Mouse (Mus musculus): ENCODE measurements around the gene Prpsap2. TPM values are rescaled to one million over a fixed set of nuclear protein-coding genes. Genes with fewer than 3 reads are reported as not detected.
"Not testable (repeated sequence)": the region's sequence is repeated elsewhere in the genome, so short reads cannot be mapped to it uniquely, and the experiment has no call there.

Prpsap2 gene
- 0.16 TPM in 2 replicates for polyA plus RNA-seq (2012)

DNA sequence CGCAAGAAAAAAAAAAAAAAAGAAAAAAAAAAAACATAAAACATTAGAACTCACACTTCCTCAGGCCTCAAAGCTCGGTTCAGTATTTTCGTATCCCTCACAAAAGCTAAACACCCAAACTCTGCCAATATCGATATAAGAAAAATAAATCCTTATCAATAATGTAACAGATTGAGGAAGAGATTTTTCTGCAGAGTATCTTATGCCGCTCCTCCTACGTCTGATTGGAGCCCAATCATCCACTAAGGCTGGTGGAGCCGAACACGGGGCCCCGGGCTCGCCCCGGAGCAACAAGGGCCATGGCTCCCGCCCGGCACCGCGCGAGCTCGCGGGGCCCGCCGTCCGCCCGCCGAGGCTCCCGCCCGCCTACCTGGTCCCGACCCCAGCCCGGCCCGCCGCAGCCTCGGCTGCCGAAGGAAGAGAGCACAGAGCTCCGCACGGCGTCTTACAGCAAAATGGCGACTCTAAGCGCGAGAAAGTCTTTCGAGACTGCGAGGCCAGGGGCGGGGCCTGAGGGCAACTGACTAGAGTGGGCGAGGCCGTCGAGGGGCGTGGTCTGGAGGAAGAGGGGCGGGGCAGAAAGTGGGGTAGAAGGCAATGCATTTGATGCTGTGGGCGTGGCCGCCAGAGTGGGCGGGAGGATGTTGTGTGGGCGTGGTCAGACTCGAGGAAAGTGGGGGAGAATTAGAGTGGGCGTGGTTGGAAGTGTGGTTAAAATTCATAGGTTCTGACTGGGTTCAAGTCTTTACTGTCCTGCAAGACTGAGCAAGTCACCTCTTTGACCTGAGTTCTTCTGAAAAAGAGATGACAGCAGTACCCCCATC is at the start of gene Prpsap2:
Prpsap2 (minus strand) TSS at position 505 of the 824 bp plus-strand sequence.
- Histone ChIP-seq H3K27me3 (ENCODE audit: control insufficient read depth) (no peaks in the 10 kb centered on the region), H3K9me3 (ENCODE audit: control insufficient read depth, low read length) (no peaks in the 10 kb centered on the region), H3K4me1 (ENCODE audit: control insufficient read depth) (peaks cover 40% of the 10 kb centered on the region), H3K36me3 (ENCODE audit: control insufficient read depth) (no peaks in the 10 kb centered on the region), H3K4me3 (replicated peaks) (peak within 1 kb of the TSS; percentile 69)
- TF ChIP-seq TAL1 (IDR thresholded peaks at IDR 0.05; ENCODE audit: low read length) (no peak), GATA1 (IDR thresholded peaks at IDR 0.05; ENCODE audit: low read length) (no peak)

DNA sequence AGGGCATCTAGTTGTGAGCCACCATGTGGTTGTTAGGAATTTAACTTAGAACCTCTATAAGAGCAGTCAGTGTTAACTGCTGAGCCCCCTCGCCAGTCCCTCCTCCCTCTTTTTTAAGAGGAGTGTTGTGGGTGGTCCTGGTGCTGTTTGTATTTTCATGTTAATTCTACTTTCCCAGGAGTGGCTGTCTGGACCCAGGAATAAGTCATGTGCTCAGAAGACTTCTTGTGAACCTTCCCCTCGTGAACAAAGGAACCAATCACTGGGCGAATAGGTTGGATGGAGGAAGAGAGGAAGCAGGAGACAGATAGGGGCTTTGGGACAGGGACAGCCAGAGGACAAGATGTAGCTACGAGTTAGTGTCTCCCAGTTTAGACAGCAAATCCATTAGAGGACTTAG is 47.9 kb upstream of the Prpsap2 start:
- no peaks in the 10 kb centered on the region for H3K9me3 ChIP-seq (ENCODE audit: control insufficient read depth, low read length)
- no peak overlapping the region for H3K4me3 ChIP-seq (replicated peaks)
- H3K36me3 ChIP-seq (ENCODE audit: control insufficient read depth), result no peaks in the 10 kb centered on the region; the same call in 1 of the 2 replicates
- no peak for TF ChIP-seq GATA1 (IDR thresholded peaks at IDR 0.05; ENCODE audit: low read length)
- TF ChIP-seq TAL1 (IDR thresholded peaks at IDR 0.05; ENCODE audit: low read length), result no peak
- no peaks in the 10 kb centered on the region for H3K27me3 ChIP-seq (ENCODE audit: control insufficient read depth)
- H3K4me1 ChIP-seq (ENCODE audit: control insufficient read depth), result no peaks in the 10 kb centered on the region

DNA sequence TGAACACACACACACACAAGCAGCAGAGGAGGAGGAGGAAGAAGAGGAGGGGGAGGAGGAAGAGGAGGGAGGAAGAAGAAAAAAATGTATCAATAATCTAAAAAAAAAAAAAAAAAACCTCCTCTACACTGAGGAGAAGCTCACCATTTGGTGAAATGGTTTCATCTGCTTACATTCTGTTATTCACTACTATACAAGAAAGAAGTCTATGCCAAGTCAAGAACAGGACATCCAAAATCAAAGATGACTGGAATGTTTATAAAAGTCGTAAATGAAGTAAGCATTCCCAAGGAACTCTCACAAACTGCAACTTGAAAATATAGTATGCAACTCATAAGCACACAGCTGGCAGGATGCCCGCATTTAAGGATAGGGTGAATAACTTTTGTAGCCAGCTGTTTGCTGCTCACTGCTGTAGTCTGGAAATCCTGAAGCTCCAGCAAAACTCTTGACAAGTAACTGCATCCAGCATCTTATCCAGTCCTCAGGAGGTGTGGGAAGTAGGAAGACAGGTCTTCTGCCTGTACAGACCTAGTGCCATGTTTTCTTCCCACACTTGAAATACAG is 46.7 kb upstream of the Prpsap2 start:
- TF ChIP-seq GATA1 (IDR thresholded peaks at IDR 0.05; ENCODE audit: low read length) (no peak), TAL1 (IDR thresholded peaks at IDR 0.05; ENCODE audit: low read length) (no peak)
- Histone ChIP-seq H3K27me3 (ENCODE audit: control insufficient read depth) (no peaks in the 10 kb centered on the region), H3K4me3 (replicated peaks) (no peak overlapping the region), H3K4me1 (ENCODE audit: control insufficient read depth) (no peaks in the 10 kb centered on the region), H3K9me3 (ENCODE audit: control insufficient read depth, low read length) (no peaks in the 10 kb centered on the region), H3K36me3 (ENCODE audit: control insufficient read depth) (no peaks in the 10 kb centered on the region; the same call in 1 of the 2 replicates)

DNA sequence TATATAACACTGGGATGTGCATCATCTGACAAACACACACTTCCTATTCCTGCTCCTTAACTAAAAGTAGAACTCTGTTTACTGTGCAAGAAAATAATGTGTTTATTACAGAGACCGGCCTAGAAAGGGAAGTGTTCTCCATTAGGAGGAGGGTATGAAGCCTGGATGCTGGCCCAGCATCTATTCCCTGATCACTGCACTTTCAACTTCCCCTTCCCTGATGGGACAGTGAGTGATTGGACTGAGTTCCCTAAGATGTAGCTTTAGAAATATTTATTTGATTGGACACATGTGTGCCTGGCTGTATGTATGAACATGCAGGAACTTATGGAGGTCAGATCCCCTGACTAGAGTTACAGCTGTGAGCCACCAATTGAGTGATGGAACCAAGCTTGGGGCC is 31.6 kb upstream of the Prpsap2 start:
- Histone ChIP-seq H3K4me3 (replicated peaks) (no peak overlapping the region), H3K27me3 (ENCODE audit: control insufficient read depth) (no peaks in the 10 kb centered on the region), H3K4me1 (ENCODE audit: control insufficient read depth) (no peaks in the 10 kb centered on the region), H3K36me3 (ENCODE audit: control insufficient read depth) (peaks cover 3% of the 10 kb centered on the region; the same call in 1 of the 2 replicates), H3K9me3 (ENCODE audit: control insufficient read depth, low read length) (no peaks in the 10 kb centered on the region)
- no peak for TF ChIP-seq GATA1 (IDR thresholded peaks at IDR 0.05; ENCODE audit: low read length)
- TF ChIP-seq TAL1 (IDR thresholded peaks at IDR 0.05; ENCODE audit: low read length), result no peak

DNA sequence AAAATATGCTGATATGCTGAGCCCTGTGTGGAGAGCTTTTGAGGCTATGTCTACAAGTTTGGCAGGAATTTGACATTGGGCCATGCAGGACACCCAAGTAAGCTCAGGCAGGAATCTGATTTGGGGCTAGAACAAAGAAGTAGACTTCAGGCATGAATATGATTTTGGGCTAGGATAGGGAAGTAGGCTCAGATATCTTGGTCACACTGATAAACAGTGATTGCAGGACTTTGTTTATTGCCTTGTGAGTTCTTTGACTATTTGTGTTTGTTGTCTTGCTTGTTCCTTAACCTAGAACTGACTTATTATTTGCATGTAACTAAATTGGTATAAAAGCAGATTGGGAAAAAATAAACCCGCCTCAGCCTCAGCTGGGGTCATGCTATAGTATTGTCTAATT is 26.7 kb upstream of the Prpsap2 start:
- Histone ChIP-seq H3K4me3 (replicated peaks) (no peak overlapping the region), H3K4me1 (ENCODE audit: control insufficient read depth) (no peaks in the 10 kb centered on the region), H3K36me3 (ENCODE audit: control insufficient read depth) (peaks cover 3% of the 10 kb centered on the region; the same call in 1 of the 2 replicates), H3K27me3 (ENCODE audit: control insufficient read depth) (no peaks in the 10 kb centered on the region), H3K9me3 (ENCODE audit: control insufficient read depth, low read length) (no peaks in the 10 kb centered on the region)
- TF ChIP-seq TAL1 (IDR thresholded peaks at IDR 0.05; ENCODE audit: low read length) (no peak), GATA1 (IDR thresholded peaks at IDR 0.05; ENCODE audit: low read length) (no peak)

DNA sequence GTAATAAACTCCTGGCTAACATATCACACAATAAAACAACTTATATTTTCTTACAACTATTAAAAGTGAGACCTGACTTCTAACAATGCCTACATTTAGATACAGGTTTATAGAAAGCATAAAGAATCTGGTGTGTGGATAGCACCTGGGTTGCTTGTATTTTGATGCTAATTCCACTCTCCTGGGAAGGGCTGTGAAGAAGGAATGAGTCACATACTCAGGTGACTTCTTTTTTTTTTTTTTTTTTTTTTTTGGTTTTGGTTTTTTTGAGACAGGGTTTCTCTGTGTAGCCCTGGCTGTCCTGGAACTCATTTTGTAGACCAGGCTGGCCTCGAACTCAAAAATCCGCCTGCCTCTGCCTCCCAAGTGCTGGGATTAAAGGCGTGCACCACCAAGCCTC is 20.6 kb upstream of the Prpsap2 start:
- H3K9me3 ChIP-seq (ENCODE audit: control insufficient read depth, low read length); H3K4me1 ChIP-seq (ENCODE audit: control insufficient read depth); H3K4me3 ChIP-seq (replicated peaks); H3K27me3 ChIP-seq (ENCODE audit: control insufficient read depth); H3K36me3 ChIP-seq (ENCODE audit: control insufficient read depth): not testable (repeated sequence)

GRCm38 (mm10) chr11:61774551-61775149 is 12.8 kb upstream of the Prpsap2 start:
- no peaks in the 10 kb centered on the region for H3K4me1 ChIP-seq (ENCODE audit: control insufficient read depth)
- H3K27me3 ChIP-seq (ENCODE audit: control insufficient read depth), result no peaks in the 10 kb centered on the region
- no peaks in the 10 kb centered on the region; the same call in 1 of the 2 replicates for H3K36me3 ChIP-seq (ENCODE audit: control insufficient read depth)
- TF ChIP-seq TAL1 (IDR thresholded peaks at IDR 0.05; ENCODE audit: low read length), result no peak
- TF ChIP-seq GATA1 (IDR thresholded peaks at IDR 0.05; ENCODE audit: low read length), result no peak
- H3K4me3 ChIP-seq (replicated peaks), result no peak overlapping the region
- H3K9me3 ChIP-seq (ENCODE audit: control insufficient read depth, low read length), result no peaks in the 10 kb centered on the region

- Histone ChIP-seq H3K9me3 (ENCODE audit: control insufficient read depth, low read length) (no peaks in the 10 kb centered on the region), H3K4me3 (replicated peaks) (peak overlapping the region; percentile 69), H3K36me3 (ENCODE audit: control insufficient read depth) (peaks cover 1% of the 10 kb centered on the region; the same call in 1 of the 2 replicates), H3K27me3 (ENCODE audit: control insufficient read depth) (no peaks in the 10 kb centered on the region), H3K4me1 (ENCODE audit: control insufficient read depth) (peaks cover 51% of the 10 kb centered on the region)
- TF ChIP-seq GATA1 (IDR thresholded peaks at IDR 0.05; ENCODE audit: low read length) (no peak), TAL1 (IDR thresholded peaks at IDR 0.05; ENCODE audit: low read length) (no peak)
Observed at GRCm38 (mm10) chr11:61760518-61760917, 1.4 kb downstream of the Prpsap2 start.

- Histone ChIP-seq H3K9me3 (ENCODE audit: control insufficient read depth, low read length) (no peaks in the 10 kb centered on the region), H3K4me3 (replicated peaks) (peak overlapping the region; percentile 21), H3K36me3 (ENCODE audit: control insufficient read depth) (peaks cover 11% of the 10 kb centered on the region), H3K27me3 (ENCODE audit: control insufficient read depth) (no peaks in the 10 kb centered on the region), H3K4me1 (ENCODE audit: control insufficient read depth) (peaks cover 49% of the 10 kb centered on the region)
- TF ChIP-seq TAL1 (IDR thresholded peaks at IDR 0.05; ENCODE audit: low read length), result no peak
- no peak for TF ChIP-seq GATA1 (IDR thresholded peaks at IDR 0.05; ENCODE audit: low read length)
Observed at GRCm38 (mm10) chr11:61757151-61757550, 4.7 kb downstream of the Prpsap2 start.

All from erythroblast, embryonic 14.5 days (primary cell).